Mouse (Mus musculus): ENCODE measurements around the gene Tspan12.

DNA sequence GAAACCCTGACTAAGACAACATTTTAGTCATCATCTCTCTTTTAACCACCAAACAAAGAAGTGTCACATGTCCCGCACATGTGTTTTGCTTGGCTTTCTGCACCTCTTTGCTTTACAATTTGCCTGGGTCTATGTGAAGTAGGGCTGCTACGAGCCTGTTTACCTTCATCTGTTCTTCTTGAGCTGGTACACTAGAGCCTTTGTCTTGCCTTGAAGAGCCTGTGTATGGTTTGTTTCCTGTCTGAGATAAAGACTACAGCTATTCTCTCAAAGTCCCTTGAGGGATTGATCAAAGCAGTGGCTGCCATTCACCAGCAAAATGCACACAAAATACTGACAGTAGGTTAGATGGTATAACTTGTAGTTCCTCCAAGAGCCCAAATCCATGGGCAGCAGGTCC lies 62.3 kb downstream of the Tspan12 start:
- TF ChIP-seq CTCF (IDR thresholded peaks at IDR 0.05; ENCODE audit: borderline replicate concordance, extremely low read depth, insufficient read depth, insufficient read length), result no peak
- TF ChIP-seq POLR2A (IDR thresholded peaks at IDR 0.05; ENCODE audit: borderline replicate concordance, extremely low read depth, insufficient read depth, insufficient read length, poor library complexity, severe bottlenecking), result no peak

Data from brain, embryonic 14.5 days (tissue).